Mouse (Mus musculus) heart, embryonic 15.5 days (tissue): ENCODE results near the gene Oaf. TPM values are rescaled to one million over a fixed set of nuclear protein-coding genes. Genes with fewer than 3 reads are reported as not detected.
A peak's percentile ranks its signal among the peaks of the same experiment; 100 is the strongest.

Source experiments
- ATAC-seq: fragments of 200-750 bp; cut with Nextera tagmentation; replicated peaks from 2 replicates; pipeline ENCODE4 v1.8.0; 2017; ENCODE audit warnings: low read depth, moderate TSS enrichment; ENCODE audit not compliant: insufficient number of reproducible peaks, insufficient read depth, low FRiP score
- H3K27ac ChIP-seq: fragments of 300-500 bp; sonication (generic); 2 replicates; pipeline ENCODE4 v1.5.1; 2015; ENCODE audit warnings: mild to moderate bottlenecking, inconsistent platforms
- H3K27me3 ChIP-seq: fragments of 300-500 bp; sonication (generic); 2 replicates; pipeline ENCODE4 v1.6.1; 2015; ENCODE audit warnings: inconsistent platforms
- H3K36me3 ChIP-seq: fragments of 300-500 bp; sonication (generic); 2 replicates; pipeline ENCODE4 v1.6.1; 2015; ENCODE audit warnings: mild to moderate bottlenecking, inconsistent platforms
- H3K4me1 ChIP-seq: fragments of 300-500 bp; sonication (generic); replicated peaks from 2 replicates; pipeline ENCODE4 v1.6.1; 2015; ENCODE audit warnings: inconsistent platforms
- H3K4me2 ChIP-seq: fragments of 300-500 bp; sonication (generic); 2 replicates; pipeline ENCODE4 v1.6.1; 2015; ENCODE audit warnings: inconsistent platforms, mild to moderate bottlenecking, moderate library complexity
- H3K4me3 ChIP-seq: fragments of 300-500 bp; sonication (generic); 2 replicates; pipeline ENCODE4 v1.5.1; 2015; ENCODE audit warnings: mild to moderate bottlenecking, inconsistent platforms
- H3K9ac ChIP-seq: fragments of 300-500 bp; sonication (generic); 2 replicates; pipeline ENCODE4 v1.6.1; 2015; ENCODE audit warnings: mild to moderate bottlenecking, inconsistent platforms
- H3K9me3 ChIP-seq: fragments of 300-500 bp; sonication (generic); replicated peaks from 2 replicates; pipeline ENCODE4 v1.6.1; 2016; ENCODE audit warnings: inconsistent platforms
- WGBS: fragments of 180-500 bp; shearing (Covaris S2); methylation state at CpG from one replicate; pipeline ENCODE4 v1.1.7; 2015; ENCODE audit warnings: mixed read lengths; 5-methylcytosine and 5-hydroxymethylcytosine counted together
- polyA plus RNA-seq: library from polyadenylated mRNA; unstranded; fragments of >200 nt; fragmentation: Nextera tagmentation; extraction: Ambion mirVana; gene quantifications from 2 replicates; pipeline ENCODE4 v1.2.1, GENCODE M21; 2015

Gene Oaf
- polyA plus RNA-seq, 1 experiment from 2014 or later: 22.8 TPM

- H3K9me3 ChIP-seq: no peaks in the 10 kb centered on the region
- ATAC-seq: no peak
- 25% methylated on average over 5 of the region's 5 CpGs for WGBS
Observed at GRCm38 (mm10) chr9:43179614-43180013, 60.1 kb downstream of the Oaf start.

GRCm38 (mm10) chr9:43178172-43178571 lies 61.5 kb downstream of the Oaf start:
- Histone ChIP-seq H3K9ac (no peak overlapping the region), H3K36me3 (no peaks in the 10 kb centered on the region), H3K4me1 (peaks cover 6% of the 10 kb centered on the region), H3K27ac (no peak overlapping the region), H3K4me2 (no peak overlapping the region), H3K4me3 (no peak overlapping the region), H3K27me3 (no peaks in the 10 kb centered on the region; the same call in 1 of the 2 replicates), H3K9me3 (no peaks in the 10 kb centered on the region)
- no peak for ATAC-seq
- 58% methylated on average over 7 of the region's 7 CpGs for WGBS

More at GRCm38 (mm10) chr9:43179614-43180013, 60.1 kb downstream of the Oaf start:
- no peak overlapping the region for H3K4me3 ChIP-seq
- H3K4me1 ChIP-seq: peaks cover 6% of the 10 kb centered on the region
- no peak overlapping the region; the same call in 1 of the 2 replicates for H3K27ac ChIP-seq
- H3K4me2 ChIP-seq: peak overlapping the region; percentile 17; the same call in 1 of the 2 replicates
- H3K36me3 ChIP-seq: no peaks in the 10 kb centered on the region
- no peak overlapping the region for H3K9ac ChIP-seq
- no peaks in the 10 kb centered on the region; the same call in 1 of the 2 replicates for H3K27me3 ChIP-seq

Other genes starting within 250 kb of the Oaf start
- 11.0 and 11.3 TPM in 2 replicates for gene Arhgef12, start 132.7 kb downstream of the Oaf start, polyA plus RNA-seq
- 10.2 and 11.8 TPM in 2 replicates for gene Tmem136, start 123.3 kb downstream of the Oaf start, polyA plus RNA-seq
- 0.11 and 0.18 TPM in 2 replicates for gene Pou2f3, start 29.5 kb downstream of the Oaf start, polyA plus RNA-seq
- gene Trim29, start 70.9 kb upstream of the Oaf start, polyA plus RNA-seq: 0.78 and 10.6 TPM in 2 replicates